Mouse (Mus musculus) layer of hippocampus, adult 2 months (tissue): Measurements from ENCODE around the gene H2-Q2. TPM values are rescaled to one million over a fixed set of nuclear protein-coding genes. Genes with fewer than 3 reads are reported as not detected.

Experiments
- total RNA-seq, 2 experiments: library from RNA; stranded (reverse); gene quantifications; 2 replicates each; pipeline ENCODE4 v1.2.3; 2021

The H2-Q2 gene
- total RNA-seq, 2 experiments from 2014 or later: 0.38 TPM; not detected in 1

Other genes starting within 250 kb of the H2-Q2 start
- not detected for gene Ly6g5c, start 234.0 kb upstream of the H2-Q2 start, total RNA-seq
- under 1 TPM in 1 of 2 experiments, not detected in 1; 0.54 TPM for gene Ly6g5b, start 226.8 kb upstream of the H2-Q2 start, total RNA-seq
- 10 to 100 TPM; 15.0 to 15.9 TPM for gene Gpank1, start 220.8 kb upstream of the H2-Q2 start, total RNA-seq
- gene Csnk2b, start 220.2 kb upstream of the H2-Q2 start, total RNA-seq: 100 to 1,000 TPM; 170 to 178 TPM
- gene D17H6S53E, start 215.9 kb upstream of the H2-Q2 start, total RNA-seq: 10 to 100 TPM; 25.2 to 29.3 TPM
- gene Apom, start 210.2 kb upstream of the H2-Q2 start, total RNA-seq: under 1 TPM; 0.37 to 0.49 TPM
- gene Bag6, start 207.1 kb upstream of the H2-Q2 start, total RNA-seq: 100 to 1,000 TPM; 320 to 334 TPM
- gene Prrc2a, start 177.3 kb upstream of the H2-Q2 start, total RNA-seq: 100 to 1,000 TPM; 339 to 370 TPM
- gene Aif1, start 166.2 kb upstream of the H2-Q2 start, total RNA-seq: 10 to 100 TPM; 11.1 to 11.8 TPM
- gene Lst1, start 153.8 kb upstream of the H2-Q2 start, total RNA-seq: 1 to 10 TPM; 6.2 to 8.6 TPM
- gene Ltb, start 147.8 kb upstream of the H2-Q2 start, total RNA-seq: under 1 TPM; 0.76 to 0.77 TPM
- gene Tnf, start 140.2 kb upstream of the H2-Q2 start, total RNA-seq: not detected
- gene Lta, start 136.9 kb upstream of the H2-Q2 start, total RNA-seq: under 1 TPM; 0.54 to 0.59 TPM
- not detected for gene Gm16181, start 121.4 kb upstream of the H2-Q2 start, total RNA-seq
- gene Atp6v1g2, start 108.6 kb upstream of the H2-Q2 start, total RNA-seq: 100 to 1,000 TPM; 615 to 646 TPM
- gene Nfkbil1, start 106.5 kb upstream of the H2-Q2 start, total RNA-seq: 10 to 100 TPM; 13.3 to 15.1 TPM
- gene Ddx39b, start 100.5 kb upstream of the H2-Q2 start, total RNA-seq: 100 to 1,000 TPM; 230 to 239 TPM
- gene H2-D1, start 79.5 kb upstream of the H2-Q2 start, total RNA-seq: 10 to 100 TPM; 15.7 to 21.2 TPM
- gene H2-Q1, start 21.8 kb upstream of the H2-Q2 start, total RNA-seq: under 1 TPM; 0.13 to 0.47 TPM
- gene H2-Q4, start 37.4 kb downstream of the H2-Q2 start, total RNA-seq: 1 to 10 TPM; 1.7 to 2.3 TPM
- gene H2-Q6, start 82.6 kb downstream of the H2-Q2 start, total RNA-seq: not detected
- under 1 TPM; 0.69 to 0.79 TPM for gene H2-Q7, start 96.9 kb downstream of the H2-Q2 start, total RNA-seq
- under 1 TPM; 0.12 to 0.15 TPM for gene H2-Q10, start 127.8 kb downstream of the H2-Q2 start, total RNA-seq
- under 1 TPM in 1 of 2 experiments, not detected in 1; 0.52 TPM for gene Pou5f1, start 163.8 kb downstream of the H2-Q2 start, total RNA-seq
- gene Tcf19, start 174.6 kb downstream of the H2-Q2 start, total RNA-seq: 1 to 10 TPM; 4.7 to 7.2 TPM
- gene Cchcr1, start 174.9 kb downstream of the H2-Q2 start, total RNA-seq: 10 to 100 TPM; 11.0 to 12.6 TPM
- 1 to 10 TPM in 1 of 2 experiments, under 1 TPM in 1; 0.59 to 1.1 TPM for gene Psors1c2, start 191.0 kb downstream of the H2-Q2 start, total RNA-seq
- gene Cdsn, start 209.9 kb downstream of the H2-Q2 start, total RNA-seq: under 1 TPM in 1 of 2 experiments, not detected in 1; 0.25 TPM
- not detected for gene 2300002M23Rik, start 225.2 kb downstream of the H2-Q2 start, total RNA-seq